Mouse (Mus musculus) midbrain, embryonic 10.5 days (tissue): ENCODE data around the gene Ulk4. TPM values are rescaled to one million over a fixed set of nuclear protein-coding genes. Genes with fewer than 3 reads are reported as not detected.
A peak's percentile ranks its signal among the peaks of the same experiment; 100 is the strongest.
"Not testable (repeated sequence)": the region's sequence is repeated elsewhere in the genome, so short reads cannot be mapped to it uniquely, and the experiment has no call there.

Experiments
- DNase-seq: peaks from one replicate; pipeline ENCODE4 v3.0.0-alpha.2; 2017; ENCODE audit warnings: low spot score
- H3K27ac ChIP-seq: fragments of 300-500 bp; sonication (generic); replicated peaks from 2 replicates; pipeline ENCODE4 v1.5.1; 2016; ENCODE audit warnings: mild to moderate bottlenecking
- H3K27me3 ChIP-seq: fragments of 300-500 bp; sonication (generic); 2 replicates; pipeline ENCODE4 v1.6.1; 2016; ENCODE audit warnings: low read depth, mild to moderate bottlenecking; ENCODE audit not compliant: poor library complexity, severe bottlenecking
- H3K36me3 ChIP-seq: fragments of 300-500 bp; sonication (generic); 2 replicates; pipeline ENCODE4 v1.6.1; 2016; ENCODE audit warnings: mild to moderate bottlenecking, moderate library complexity
- H3K4me1 ChIP-seq: fragments of 300-500 bp; sonication (generic); 2 replicates; pipeline ENCODE4 v1.6.1; 2016
- H3K4me3 ChIP-seq: fragments of 300-500 bp; sonication (generic); 2 replicates; pipeline ENCODE4 v1.5.1; 2016; ENCODE audit warnings: mild to moderate bottlenecking, moderate library complexity
- H3K9me3 ChIP-seq: fragments of 300-500 bp; sonication (generic); replicated peaks from 2 replicates; pipeline ENCODE4 v1.6.1; 2016; ENCODE audit warnings: mild to moderate bottlenecking
- WGBS: fragments of 180-500 bp; shearing (Covaris S2); methylation state at CpG from one replicate; pipeline ENCODE4 v1.1.7; 2016; 5-methylcytosine and 5-hydroxymethylcytosine counted together
- polyA plus RNA-seq: library from polyadenylated mRNA; unstranded; fragments of >200 nt; fragmentation: Nextera tagmentation; extraction: Ambion mirVana; gene quantifications from 2 replicates; pipeline ENCODE4 v1.2.1, GENCODE M21; 2016

The Ulk4 gene
- polyA plus RNA-seq, 1 experiment from 2014 or later: 147 TPM

DNA sequence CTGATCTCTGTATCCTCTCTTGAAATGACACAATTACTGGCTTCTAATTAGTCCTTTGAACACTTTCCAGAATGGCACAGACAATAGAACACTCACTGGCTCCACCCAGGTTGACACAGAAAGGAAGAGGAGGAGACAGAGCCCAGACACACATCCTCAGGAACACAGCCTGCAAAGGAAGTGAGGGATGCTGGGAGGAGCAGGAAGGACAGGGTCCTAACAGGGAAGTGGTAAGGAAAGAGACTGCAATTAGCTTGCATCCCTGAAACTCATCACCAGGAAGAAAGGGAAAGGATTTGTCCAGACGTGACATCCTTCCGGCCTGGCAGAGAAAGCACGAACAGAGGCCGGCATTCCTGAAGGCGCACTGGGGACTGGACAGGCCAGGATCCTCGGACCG lies 218.9 kb downstream of the Ulk4 start:
- Histone ChIP-seq H3K4me1 (peaks cover 29% of the 10 kb centered on the region), H3K27ac (no peak overlapping the region), H3K4me3 (no peak overlapping the region), H3K9me3 (no peaks in the 10 kb centered on the region), H3K36me3 (no peaks in the 10 kb centered on the region), H3K27me3 (no peaks in the 10 kb centered on the region)
- no peak for DNase-seq
- 85% methylated on average over 7 of the region's 7 CpGs for WGBS

DNA sequence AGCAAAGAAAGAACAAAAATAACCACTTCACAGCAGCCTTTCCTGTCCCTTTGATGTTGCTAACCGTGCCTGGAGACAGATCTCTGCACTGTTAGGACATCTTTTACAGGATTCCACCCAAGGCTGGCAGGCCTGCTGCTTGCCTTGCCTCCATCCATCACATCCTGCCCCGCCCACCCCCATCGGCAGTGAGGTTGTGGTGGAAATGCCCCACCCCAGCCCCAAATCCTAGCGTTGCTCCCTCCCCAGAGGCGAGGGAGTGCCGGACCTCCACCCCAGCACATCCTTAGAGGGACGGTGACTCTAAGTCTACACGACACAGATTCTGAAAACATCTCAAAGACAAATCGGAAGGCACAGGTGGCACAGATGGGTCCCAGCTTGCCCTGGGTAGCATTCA lies 219.6 kb downstream of the Ulk4 start:
- peaks cover 21% of the 10 kb centered on the region for H3K4me1 ChIP-seq
- no peaks in the 10 kb centered on the region for H3K36me3 ChIP-seq
- WGBS: 69% methylated on average over 9 of the region's 9 CpGs
- 0 out of 2 replicates have a peak overlapping the region, but pooled peaks have one; percentile 23 for H3K27ac ChIP-seq
- H3K9me3 ChIP-seq: no peaks in the 10 kb centered on the region
- no peaks in the 10 kb centered on the region for H3K27me3 ChIP-seq
- no peak for DNase-seq
- H3K4me3 ChIP-seq: no peak overlapping the region

DNA sequence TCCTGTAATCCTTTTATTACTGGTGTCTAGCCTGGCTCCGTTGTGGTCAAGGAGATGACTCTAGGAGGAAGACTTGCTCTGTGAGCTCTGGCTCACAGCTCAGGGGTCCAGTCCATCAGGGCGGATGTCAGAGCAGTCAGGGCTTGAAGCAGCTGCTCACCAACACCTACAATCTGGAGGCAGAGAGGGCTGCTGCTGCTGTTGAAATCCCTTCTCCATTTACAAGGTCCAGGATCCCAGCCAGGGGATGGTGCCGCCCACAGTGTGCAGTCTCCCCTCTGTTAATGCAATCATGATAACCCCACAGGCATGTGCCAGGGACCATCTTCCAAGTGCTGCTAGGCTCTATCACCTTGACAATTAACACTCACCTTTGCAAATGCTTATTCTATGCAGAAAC lies 220.5 kb downstream of the Ulk4 start:
- Histone ChIP-seq H3K36me3 (no peaks in the 10 kb centered on the region), H3K27ac (no peak overlapping the region), H3K27me3 (no peaks in the 10 kb centered on the region), H3K4me1 (peaks cover 13% of the 10 kb centered on the region), H3K4me3 (no peak overlapping the region), H3K9me3 (no peaks in the 10 kb centered on the region)
- DNase-seq: no peak
- 90% methylated on average over 3 of the region's 3 CpGs for WGBS

DNA sequence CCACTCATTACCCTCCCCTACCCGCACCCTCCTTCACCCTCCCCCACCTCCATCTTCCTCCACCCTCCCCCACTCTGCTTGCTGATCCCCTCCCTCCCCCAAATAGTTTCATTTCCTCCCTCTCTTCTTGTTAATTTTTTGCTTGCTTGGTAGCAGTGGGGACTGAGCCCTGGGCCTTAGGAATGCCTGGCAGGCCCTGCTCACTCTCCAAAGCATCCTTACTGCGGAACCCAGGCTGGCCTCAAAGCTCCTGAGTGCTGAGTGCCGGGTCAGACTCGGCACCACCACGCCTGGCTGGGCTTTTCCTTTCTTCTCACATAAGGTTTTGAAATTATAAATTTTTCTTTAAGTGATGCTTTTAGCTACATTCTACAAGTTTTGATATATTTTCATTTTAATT lies 221.0 kb downstream of the Ulk4 start:
- H3K36me3 ChIP-seq: no peaks in the 10 kb centered on the region
- no peak overlapping the region for H3K4me3 ChIP-seq
- no peaks in the 10 kb centered on the region for H3K27me3 ChIP-seq
- 82% methylated on average over 5 of the region's 5 CpGs for WGBS
- H3K27ac ChIP-seq: no peak overlapping the region
- no peaks in the 10 kb centered on the region for H3K9me3 ChIP-seq
- peaks cover 8% of the 10 kb centered on the region for H3K4me1 ChIP-seq
- DNase-seq: no peak

DNA sequence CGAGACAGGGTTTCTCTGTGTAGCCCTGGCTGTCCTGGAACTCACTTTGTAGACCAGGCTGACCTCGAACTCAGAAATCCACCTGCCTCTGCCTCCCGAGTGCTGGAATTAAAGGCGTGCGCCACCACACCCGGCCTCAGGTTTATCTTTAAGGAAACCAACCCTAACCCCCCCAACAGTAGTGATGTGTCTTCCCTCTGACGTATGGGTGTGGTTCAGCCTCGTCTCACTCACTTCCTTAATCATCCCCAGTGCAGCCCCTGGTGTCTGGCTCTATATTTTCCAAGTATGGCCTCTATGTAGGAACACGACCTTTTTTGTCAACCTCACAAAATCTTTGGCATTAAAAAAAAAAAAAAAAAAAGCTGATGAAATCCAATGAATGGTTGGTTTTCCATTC lies 231.3 kb downstream of the Ulk4 start:
- not testable (repeated sequence) for H3K36me3 ChIP-seq, DNase-seq, H3K27ac ChIP-seq, H3K9me3 ChIP-seq, H3K27me3 ChIP-seq, H3K4me3 ChIP-seq
- peaks cover 12% of the 10 kb centered on the region for H3K4me1 ChIP-seq
- 86% methylated on average over 9 of the region's 9 CpGs for WGBS

DNA sequence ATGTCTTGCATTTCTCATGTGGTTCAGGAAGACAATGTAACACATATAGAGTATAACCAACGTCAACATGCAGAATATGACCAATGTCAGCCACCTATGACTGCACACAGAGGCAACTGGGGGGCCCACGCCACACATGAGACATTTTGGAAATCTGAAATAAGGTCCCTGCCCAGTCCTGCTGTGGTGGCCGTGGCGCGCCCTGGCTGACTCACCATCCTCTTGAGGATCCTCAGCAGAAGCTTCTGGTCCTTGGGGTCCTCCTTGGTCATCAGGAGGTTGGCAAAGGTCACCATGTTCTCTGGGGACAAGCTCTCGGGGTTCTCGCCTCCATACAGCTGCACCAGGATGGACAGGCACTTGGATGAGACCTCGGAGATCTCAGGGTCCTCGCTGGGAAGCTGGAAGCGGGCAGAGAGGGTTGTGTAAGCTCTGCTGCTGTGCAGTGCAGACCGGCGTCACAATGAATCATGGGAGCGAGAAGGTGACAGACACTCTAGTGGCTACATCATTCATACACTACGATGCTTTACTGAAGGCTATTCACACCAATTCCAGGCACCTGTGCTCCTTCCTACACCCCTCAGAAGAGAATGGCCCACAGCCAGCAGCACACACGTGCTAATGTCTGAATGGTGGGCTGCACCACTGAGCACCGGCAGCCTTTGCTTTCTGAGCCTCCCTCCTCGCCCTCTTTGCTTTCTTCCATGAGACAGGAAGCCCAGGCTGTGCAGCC lies 232.4 kb downstream of the Ulk4 start:
- Histone ChIP-seq H3K9me3 (no peaks in the 10 kb centered on the region), H3K4me1 (peaks cover 12% of the 10 kb centered on the region), H3K36me3 (no peaks in the 10 kb centered on the region), H3K27ac (peak overlapping the region; percentile 17; the same call in 1 of the 2 replicates), H3K27me3 (no peaks in the 10 kb centered on the region), H3K4me3 (no peak overlapping the region)
- 86% methylated on average over 17 of the region's 17 CpGs for WGBS
- no peak for DNase-seq

DNA sequence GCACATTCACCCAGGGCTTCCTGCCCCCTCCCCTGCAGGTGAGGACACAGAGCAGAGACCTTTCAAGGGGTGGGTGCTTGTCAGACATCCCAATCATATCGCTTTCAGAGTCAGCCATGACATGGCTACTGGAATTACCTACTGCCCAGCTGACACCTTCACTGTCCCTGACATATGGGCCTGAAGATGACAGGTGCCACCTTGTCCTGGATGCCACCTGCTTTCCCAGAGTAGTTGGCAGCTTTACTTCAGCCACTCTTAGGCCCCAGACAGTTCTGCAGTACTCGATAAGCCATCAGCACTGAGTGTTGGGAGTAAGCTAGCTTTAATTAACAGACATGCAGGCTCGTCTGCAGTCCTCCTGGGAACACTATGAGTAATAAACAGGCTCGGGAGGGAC lies 234.0 kb downstream of the Ulk4 start:
- no peak for DNase-seq
- Histone ChIP-seq H3K4me3 (no peak overlapping the region), H3K27me3 (no peaks in the 10 kb centered on the region), H3K9me3 (no peaks in the 10 kb centered on the region), H3K36me3 (no peaks in the 10 kb centered on the region), H3K27ac (no peak overlapping the region), H3K4me1 (peaks cover 25% of the 10 kb centered on the region)
- WGBS: 91% methylated on average over 4 of the region's 4 CpGs

DNA sequence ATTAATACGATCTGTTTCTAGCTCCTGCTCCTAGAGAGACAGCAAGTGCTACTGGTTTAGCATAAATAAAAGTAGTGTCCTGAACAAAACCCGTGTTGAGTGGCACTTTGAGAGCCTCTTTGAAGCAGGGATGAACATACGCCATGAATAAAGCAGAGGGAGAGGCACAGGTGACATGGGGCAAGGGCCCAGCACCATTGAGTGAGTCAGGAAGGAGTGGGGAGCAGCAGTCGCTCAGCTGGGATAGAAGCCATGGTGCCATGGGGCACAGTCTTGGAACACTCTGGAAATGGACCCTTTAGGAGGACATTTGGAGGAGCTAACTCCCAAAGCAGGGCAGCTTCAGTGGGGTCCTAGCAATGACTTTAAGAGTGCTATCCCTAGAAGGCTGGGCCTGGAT lies 238.6 kb downstream of the Ulk4 start:
- H3K9me3 ChIP-seq: no peaks in the 10 kb centered on the region
- peak overlapping the region; percentile 18; the same call in 1 of the 2 replicates for H3K27ac ChIP-seq
- H3K27me3 ChIP-seq: no peaks in the 10 kb centered on the region
- H3K4me3 ChIP-seq: no peak overlapping the region
- H3K36me3 ChIP-seq: no peaks in the 10 kb centered on the region
- no peak for DNase-seq
- peaks cover 41% of the 10 kb centered on the region for H3K4me1 ChIP-seq
- WGBS: 65% methylated on average over 4 of the region's 4 CpGs

DNA sequence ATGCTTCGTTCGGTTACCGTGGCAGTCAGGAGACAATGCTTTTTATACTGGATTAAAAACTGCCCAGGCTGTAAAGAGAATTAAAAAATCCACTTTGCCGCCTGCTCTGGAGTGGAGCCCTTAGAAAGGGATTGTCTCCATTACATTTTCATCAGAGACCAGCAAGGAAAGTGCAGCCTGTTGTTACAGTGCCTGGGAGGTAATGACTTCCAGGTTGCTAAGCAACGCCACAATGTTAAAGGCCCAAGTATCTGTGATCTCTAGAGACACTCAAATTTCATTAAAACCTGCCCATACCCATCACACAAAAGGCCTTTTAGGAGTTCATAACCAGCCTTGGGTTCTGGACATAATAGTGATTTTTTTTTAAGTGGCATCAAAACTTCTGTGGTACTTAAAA lies 239.0 kb downstream of the Ulk4 start:
- no peaks in the 10 kb centered on the region for H3K36me3 ChIP-seq
- no peak overlapping the region for H3K27ac ChIP-seq
- 44% methylated on average over 5 of the region's 5 CpGs for WGBS
- H3K9me3 ChIP-seq: no peaks in the 10 kb centered on the region
- DNase-seq: no peak
- H3K4me3 ChIP-seq: no peak overlapping the region
- H3K27me3 ChIP-seq: no peaks in the 10 kb centered on the region
- peaks cover 45% of the 10 kb centered on the region for H3K4me1 ChIP-seq

DNA sequence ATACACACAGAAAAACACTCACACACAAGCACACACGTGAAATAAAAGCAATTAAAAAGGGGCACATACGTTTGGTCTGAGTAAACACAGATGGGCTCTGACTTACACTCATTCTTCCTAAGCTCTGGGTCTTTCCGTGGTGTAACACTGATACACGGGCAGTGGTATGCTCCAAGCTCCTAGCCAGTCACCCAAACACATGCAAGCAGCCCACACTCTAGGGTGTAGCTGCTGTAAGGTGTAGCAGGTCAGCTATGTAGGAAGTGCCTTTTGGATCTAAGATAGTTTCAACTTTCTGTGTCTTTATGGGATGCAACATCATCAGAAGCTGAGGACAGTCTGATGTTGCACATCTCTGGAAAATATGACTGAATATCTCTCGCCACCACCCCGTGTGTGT lies 241.7 kb downstream of the Ulk4 start:
- no peaks in the 10 kb centered on the region for H3K9me3 ChIP-seq
- H3K36me3 ChIP-seq: no peaks in the 10 kb centered on the region
- no peak for DNase-seq
- no peaks in the 10 kb centered on the region for H3K27me3 ChIP-seq
- peaks cover 66% of the 10 kb centered on the region for H3K4me1 ChIP-seq
- H3K27ac ChIP-seq: no peak overlapping the region
- no peak overlapping the region for H3K4me3 ChIP-seq
- 83% methylated on average over 6 of the region's 6 CpGs for WGBS

DNA sequence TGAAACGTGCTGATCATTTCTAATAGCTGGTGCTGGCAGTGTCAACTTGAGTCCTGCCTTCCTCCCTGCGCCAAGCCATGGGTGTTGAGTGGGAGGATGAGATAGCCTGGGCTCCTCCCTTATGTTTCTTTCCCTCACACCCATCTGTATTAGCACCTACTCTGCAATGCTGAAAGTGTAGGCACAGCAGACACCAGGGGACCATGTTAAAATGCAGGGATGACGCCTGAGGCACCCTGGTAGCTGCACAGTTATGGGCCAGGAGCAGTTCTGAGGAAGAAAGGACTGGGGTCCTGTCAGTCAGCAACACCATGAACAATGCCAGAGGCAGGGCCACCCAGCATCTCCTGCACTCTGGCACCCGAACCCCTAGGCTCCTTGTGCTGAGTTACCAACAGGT lies 243.4 kb downstream of the Ulk4 start:
- peaks cover 66% of the 10 kb centered on the region for H3K4me1 ChIP-seq
- H3K27me3 ChIP-seq: no peaks in the 10 kb centered on the region
- no peak overlapping the region for H3K4me3 ChIP-seq

DNA sequence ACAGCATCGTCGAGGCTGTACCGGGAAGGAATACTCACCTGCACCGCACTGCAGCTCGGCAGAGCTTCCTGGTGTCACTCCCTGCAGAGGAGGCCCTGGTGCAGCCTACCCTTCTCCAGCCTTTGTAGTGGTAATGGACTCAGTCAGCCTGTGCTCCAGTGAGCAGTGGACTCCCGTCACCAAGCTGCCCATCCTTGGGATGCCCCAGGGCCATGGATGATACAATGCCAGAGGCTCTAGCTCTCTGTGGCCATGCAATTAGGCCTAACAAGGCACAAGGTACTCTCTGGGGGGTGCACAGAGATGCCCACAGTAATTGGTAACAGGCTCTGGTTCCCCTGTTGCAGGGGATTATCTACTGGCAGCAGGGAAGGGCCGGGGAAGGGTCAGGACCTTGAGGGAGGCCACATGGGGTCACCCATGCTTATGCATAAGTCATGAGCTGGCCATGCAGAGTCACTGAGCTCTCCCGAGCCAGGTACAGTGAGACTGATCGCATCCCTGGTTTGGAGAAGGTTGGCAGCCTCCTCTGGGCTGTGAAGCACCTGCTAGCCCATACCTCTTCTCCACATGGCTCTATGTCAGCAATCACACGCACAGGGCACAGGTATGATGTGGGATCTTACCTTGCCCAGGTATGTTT lies 244.6 kb downstream of the Ulk4 start:
- WGBS: 32% methylated on average over 10 of the region's 10 CpGs
- H3K27me3 ChIP-seq: no peaks in the 10 kb centered on the region
- no peaks in the 10 kb centered on the region for H3K36me3 ChIP-seq
- H3K4me1 ChIP-seq: peaks cover 54% of the 10 kb centered on the region
- no peaks in the 10 kb centered on the region for H3K9me3 ChIP-seq
- peak; percentile 47 for DNase-seq
- peak overlapping the region; percentile 70 for H3K27ac ChIP-seq
- no peak overlapping the region for H3K4me3 ChIP-seq

More for the DNA sequence above, 243.4 kb downstream of the Ulk4 start:
- 81% methylated on average over 4 of the region's 4 CpGs for WGBS
- Histone ChIP-seq H3K36me3 (no peaks in the 10 kb centered on the region), H3K9me3 (no peaks in the 10 kb centered on the region), H3K27ac (no peak overlapping the region)
- DNase-seq: no peak

DNA sequence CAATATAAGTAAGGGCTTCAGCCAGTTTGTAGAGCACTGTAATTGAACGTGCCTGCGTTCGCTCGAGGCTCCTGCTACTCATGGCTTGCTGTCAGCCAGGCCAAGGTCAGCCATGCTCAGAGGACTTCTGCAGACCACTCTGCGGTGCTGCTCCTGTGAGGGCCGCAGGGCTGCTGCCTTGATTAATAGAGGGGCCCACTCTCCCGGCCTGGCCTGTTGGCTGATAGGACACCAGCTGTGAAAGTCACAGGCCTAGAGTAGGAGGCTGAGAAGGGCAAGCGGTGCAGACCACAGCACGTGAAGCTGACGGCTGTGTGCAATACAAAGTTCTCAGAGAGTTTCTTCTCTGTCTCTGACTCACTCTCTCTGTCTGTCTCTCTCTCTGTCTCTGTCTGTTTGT lies 246.0 kb downstream of the Ulk4 start:
- WGBS: 68% methylated on average over 10 of the region's 10 CpGs
- Histone ChIP-seq H3K27ac (0 out of 2 replicates have a peak overlapping the region, but pooled peaks have one; percentile 34), H3K9me3 (no peaks in the 10 kb centered on the region), H3K27me3 (no peaks in the 10 kb centered on the region), H3K4me3 (no peak overlapping the region), H3K4me1 (peaks cover 39% of the 10 kb centered on the region), H3K36me3 (no peaks in the 10 kb centered on the region)
- no peak for DNase-seq
